Mouse (Mus musculus) brain, embryonic 14.5 days (tissue): ENCODE data around the gene Cachd1.

Experiments used
- CTCF ChIP-seq: fragments of 200-500 bp; IDR thresholded peaks from 2 replicates; pipeline ENCODE4 v1.5.1; 2012; ENCODE audit warnings: inconsistent platforms, mild to moderate bottlenecking, moderate library complexity, borderline replicate concordance; ENCODE audit not compliant: insufficient read depth, insufficient read length; ENCODE audit errors: extremely low read depth
- POLR2A ChIP-seq: fragments of 200-500 bp; IDR thresholded peaks from 2 replicates; pipeline ENCODE4 v1.6.1; 2012; ENCODE audit warnings: mild to moderate bottlenecking, inconsistent platforms, borderline replicate concordance; ENCODE audit not compliant: poor library complexity, insufficient read depth, insufficient read length, severe bottlenecking; ENCODE audit errors: extremely low read depth

DNA sequence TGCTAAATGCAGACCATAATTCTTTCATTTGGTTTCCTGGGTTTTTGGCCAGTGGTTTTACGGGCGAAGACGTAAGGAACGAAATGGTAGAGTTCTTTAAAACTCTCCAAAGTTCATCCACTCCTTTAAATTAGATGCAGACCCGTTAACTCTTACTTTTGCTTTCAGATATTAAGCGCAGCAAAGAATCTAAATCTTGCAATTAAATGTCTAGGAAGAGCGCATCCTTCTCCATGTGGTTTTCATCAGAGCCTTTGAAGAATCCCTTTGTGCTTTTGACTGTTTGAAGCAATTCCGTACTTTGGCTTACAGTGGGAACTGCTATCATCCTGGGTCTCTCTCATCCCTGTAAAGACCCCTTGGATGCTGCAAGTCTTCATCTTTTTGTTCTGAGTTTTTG, 187.3 kb downstream of the Cachd1 start:
- no peak for TF ChIP-seq CTCF
- TF ChIP-seq POLR2A = no peak
